Mouse (Mus musculus) ES-Bruce4 (cell line): ENCODE measurements around the gene Ykt6. TPM values are rescaled to one million over a fixed set of nuclear protein-coding genes. Genes with fewer than 3 reads are reported as not detected.

Experiments used
- H3K27ac ChIP-seq: 2 replicates; pipeline ENCODE4 v1.5.1; 2012; ENCODE audit warnings: low read length, inconsistent platforms; ENCODE audit not compliant: insufficient read depth
- H3K27me3 ChIP-seq: 2 replicates; pipeline ENCODE4 v1.6.1; 2012; ENCODE audit warnings: mild to moderate bottlenecking, low read length, inconsistent platforms; ENCODE audit not compliant: control insufficient read depth, poor library complexity, insufficient read depth, severe bottlenecking
- H3K36me3 ChIP-seq: 2 replicates; pipeline ENCODE4 v1.6.1; 2012; ENCODE audit warnings: inconsistent platforms, mild to moderate bottlenecking, low read length, moderate library complexity; ENCODE audit not compliant: control insufficient read depth, poor library complexity, insufficient read depth, severe bottlenecking
- H3K4me1 ChIP-seq: one replicate; pipeline ENCODE4 v1.8.1; 2011; ENCODE audit warnings: low read length; ENCODE audit not compliant: control insufficient read depth, insufficient read depth
- H3K4me3 ChIP-seq: 2 replicates; pipeline ENCODE4 v1.5.1; 2011; ENCODE audit warnings: low read depth, mild to moderate bottlenecking, low read length
- H3K9ac ChIP-seq: 2 replicates; pipeline ENCODE4 v1.6.1; 2012; ENCODE audit warnings: low read depth, mild to moderate bottlenecking, inconsistent platforms; ENCODE audit not compliant: poor library complexity, severe bottlenecking
- H3K9me3 ChIP-seq: replicated peaks from 2 replicates; pipeline ENCODE4 v1.6.1; 2012; ENCODE audit warnings: mild to moderate bottlenecking, low read length, inconsistent platforms; ENCODE audit not compliant: control insufficient read depth, poor library complexity, insufficient read depth, severe bottlenecking
- CTCF ChIP-seq: IDR thresholded peaks from one replicate; pipeline ENCODE4 v1.8.1; 2011; ENCODE audit warnings: low read depth, low read length
- EP300 ChIP-seq: IDR thresholded peaks from 2 replicates; pipeline ENCODE4 v1.6.1; 2011; ENCODE audit warnings: low read depth, low read length; ENCODE audit not compliant: insufficient read depth
- POLR2A ChIP-seq: IDR thresholded peaks from one replicate; pipeline ENCODE4 v1.8.1; 2011; ENCODE audit warnings: low read length; ENCODE audit not compliant: insufficient read depth
- polyA plus RNA-seq: library from polyadenylated mRNA; stranded (reverse); fragments of >200 nt; gene quantifications from 2 replicates; pipeline ENCODE4 v1.2.4, GENCODE M21; 2011; ENCODE audit warnings: low read depth; ENCODE audit not compliant: missing spikeins, insufficient read depth, insufficient read length

The Ykt6 gene
- polyA plus RNA-seq, 1 experiment = 60.3 TPM

DNA sequence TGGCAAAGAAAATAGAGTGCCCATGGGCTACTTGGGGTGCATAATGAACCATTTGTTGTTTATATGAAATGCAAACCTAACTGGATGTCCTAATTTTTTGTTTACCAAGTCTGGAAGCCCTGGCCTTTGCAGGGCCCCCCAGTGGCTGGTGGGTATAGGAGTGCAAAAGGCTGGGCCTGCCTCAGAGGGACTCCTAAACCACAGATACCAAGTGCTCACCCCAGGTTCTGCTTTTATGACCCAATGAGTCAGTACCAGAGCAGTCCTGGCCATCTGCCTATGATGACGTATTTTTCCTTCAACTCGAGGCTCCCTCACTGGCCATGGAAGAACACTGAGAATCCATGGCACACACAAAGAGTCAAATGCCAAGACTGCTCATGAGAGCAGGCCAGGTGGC is 10.4 kb upstream of the Ykt6 start:
- H3K4me1 ChIP-seq = peaks cover 12% of the 10 kb centered on the region
- no peak overlapping the region for H3K27ac ChIP-seq
- no peaks in the 10 kb centered on the region for H3K27me3 ChIP-seq
- no peak overlapping the region for H3K9ac ChIP-seq
- H3K9me3 ChIP-seq = no peaks in the 10 kb centered on the region
- H3K36me3 ChIP-seq = no peaks in the 10 kb centered on the region
- no peak overlapping the region for H3K4me3 ChIP-seq
- no peak for TF ChIP-seq EP300
- TF ChIP-seq CTCF = no peak
- TF ChIP-seq POLR2A = no peak

GRCm38 (mm10) chr11:5947796-5948195 is 7.7 kb upstream of the Ykt6 start:
- H3K9me3 ChIP-seq = no peaks in the 10 kb centered on the region
- H3K4me1 ChIP-seq = peaks cover 10% of the 10 kb centered on the region
- H3K36me3 ChIP-seq = no peaks in the 10 kb centered on the region
- no peak overlapping the region for H3K9ac ChIP-seq
- H3K27me3 ChIP-seq = no peaks in the 10 kb centered on the region
- TF ChIP-seq EP300 (no peak), POLR2A (no peak), CTCF (no peak)
- H3K4me3 ChIP-seq = no peak overlapping the region
- no peak overlapping the region for H3K27ac ChIP-seq

DNA sequence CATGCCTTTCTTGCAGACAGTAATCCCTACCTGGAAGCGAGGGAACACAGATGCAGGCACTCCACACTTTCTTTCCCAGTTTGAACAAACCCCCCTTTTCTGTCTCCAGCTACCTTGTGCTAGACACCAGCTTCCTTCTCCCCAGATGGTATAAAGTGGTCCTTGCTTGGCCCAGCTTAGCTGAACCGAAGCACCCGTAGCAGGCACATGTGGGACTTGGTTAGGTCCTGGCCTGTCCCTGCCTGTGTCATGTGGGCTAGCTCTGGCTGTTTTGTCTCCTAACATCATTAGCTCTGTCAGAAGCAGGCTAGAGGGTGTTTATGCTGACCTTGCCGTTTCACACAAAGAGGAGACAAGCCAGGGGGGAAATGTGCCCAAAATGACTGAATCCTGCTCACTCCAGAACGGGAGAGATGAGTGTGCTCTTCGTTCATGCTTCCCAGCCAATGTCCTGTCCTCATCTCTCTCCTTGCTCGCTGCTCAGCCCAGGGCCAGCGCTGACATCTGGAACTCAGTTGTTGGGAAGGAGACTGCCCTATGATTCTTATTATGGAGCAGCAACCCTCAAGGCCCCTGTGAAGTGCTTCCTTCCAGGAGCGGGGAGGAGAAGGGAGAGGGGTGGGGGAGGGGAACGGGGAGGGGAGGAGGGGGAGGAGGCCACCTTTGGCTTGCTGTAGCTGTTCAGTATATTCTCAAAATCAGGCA is 6.8 kb upstream of the Ykt6 start:
- Histone ChIP-seq H3K27ac (no peak overlapping the region), H3K4me3 (peak overlapping the region; percentile 21), H3K9ac (peak overlapping the region; percentile 18; the same call in 1 of the 2 replicates), H3K9me3 (no peaks in the 10 kb centered on the region), H3K36me3 (no peaks in the 10 kb centered on the region), H3K27me3 (no peaks in the 10 kb centered on the region), H3K4me1 (peaks cover 8% of the 10 kb centered on the region)
- TF ChIP-seq CTCF (no peak), EP300 (no peak), POLR2A (no peak)

DNA sequence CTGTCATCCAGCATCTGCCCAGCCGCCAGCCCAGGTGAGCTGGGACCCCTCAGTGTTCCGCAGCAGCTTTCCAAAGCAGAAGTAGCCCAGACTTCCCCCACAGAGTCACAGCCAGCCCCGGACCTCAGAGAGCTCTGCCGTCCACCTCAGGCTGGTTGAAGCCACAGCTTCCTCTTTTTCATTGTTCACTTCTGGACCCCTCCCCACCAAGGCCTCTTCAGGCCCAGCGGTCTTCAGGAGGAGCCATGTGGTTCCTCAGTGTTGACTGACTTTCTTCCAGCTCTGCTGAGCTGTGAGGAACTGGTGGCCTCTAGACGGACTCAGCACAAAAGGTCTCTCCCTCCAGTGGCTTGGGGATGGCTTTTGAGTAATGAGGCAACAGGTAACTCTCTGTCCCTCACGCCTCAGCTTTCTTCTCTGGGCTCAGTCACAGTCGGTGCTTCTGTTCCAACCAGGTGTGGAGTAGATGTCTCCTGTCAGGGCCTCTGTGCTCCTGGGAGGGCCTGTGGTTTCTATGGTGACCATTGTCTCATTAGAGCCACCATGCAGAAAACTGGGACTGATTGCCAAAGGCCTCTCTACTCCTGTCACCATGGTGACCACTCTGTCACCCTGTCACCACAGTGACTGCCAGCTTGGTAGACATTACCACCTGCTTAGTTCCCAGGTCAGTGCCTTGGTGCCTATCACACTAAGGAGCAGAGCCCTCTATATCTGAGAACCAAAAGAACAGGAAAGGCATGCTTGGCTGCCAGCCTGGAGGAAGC is 5.7 kb upstream of the Ykt6 start, which contains the start of gene Gck:
Gene Gck, minus strand, starts transcription at position 496 of the 767 bp plus-strand sequence.
- no peaks in the 10 kb centered on the region for H3K9me3 ChIP-seq
- TF ChIP-seq EP300 (no peak), CTCF (no peak), POLR2A (no peak)
- peaks cover 8% of the 10 kb centered on the region for H3K4me1 ChIP-seq
- H3K27ac ChIP-seq = no peak within 1 kb of the TSS
- peak within 1 kb of the TSS; percentile 21; the same call in 1 of the 2 replicates for H3K4me3 ChIP-seq
- H3K27me3 ChIP-seq = no peaks in the 10 kb centered on the region
- no peaks in the 10 kb centered on the region for H3K36me3 ChIP-seq
- peak within 1 kb of the TSS; percentile 18; the same call in 1 of the 2 replicates for H3K9ac ChIP-seq

GRCm38 (mm10) chr11:5952501-5952900 is 3.0 kb upstream of the Ykt6 start:
- H3K4me3 ChIP-seq = no peak overlapping the region
- no peaks in the 10 kb centered on the region for H3K36me3 ChIP-seq
- H3K9ac ChIP-seq = no peak overlapping the region
- H3K27ac ChIP-seq = no peak overlapping the region
- H3K4me1 ChIP-seq = peaks cover 6% of the 10 kb centered on the region
- H3K27me3 ChIP-seq = no peaks in the 10 kb centered on the region
- TF ChIP-seq EP300 (no peak), POLR2A (no peak), CTCF (no peak)
- no peaks in the 10 kb centered on the region for H3K9me3 ChIP-seq

GRCm38 (mm10) chr11:5953130-5953765 is 2.2 kb upstream of the Ykt6 start:
- TF ChIP-seq POLR2A (no peak), CTCF (no peak), EP300 (no peak)

More at GRCm38 (mm10) chr11:5953130-5953765, 2.2 kb upstream of the Ykt6 start:
- Histone ChIP-seq H3K4me1 (peaks cover 4% of the 10 kb centered on the region), H3K27ac (no peak overlapping the region), H3K36me3 (no peaks in the 10 kb centered on the region), H3K9ac (no peak overlapping the region), H3K27me3 (no peaks in the 10 kb centered on the region), H3K9me3 (no peaks in the 10 kb centered on the region), H3K4me3 (no peak overlapping the region)
